Comparison of ENCODE assay signal across 7 mouse cellular contexts in genomic region chrX:151169261-151169961, GRCm38 (mm10). TPM values are rescaled to one million over a fixed set of nuclear protein-coding genes. Genes with fewer than 3 reads are reported as not detected.
DNase-seq lines count a peak whose midpoint lies in the region; ATAC-seq and TF ChIP-seq lines count a peak whose summit lies in the region.

No protein-coding gene starts in this region.

- H3K27me3 ChIP-seq in midbrain, embryonic 11.5 days (ENCODE audit: control insufficient read depth, insufficient read depth, low read length) = no peaks in the 10 kb centered on the region
- no peaks in the 10 kb centered on the region for H3K27me3 ChIP-seq in stomach, embryonic 14.5 days (ENCODE audit: control insufficient read depth, insufficient read depth, low read length)

- TF ChIP-seq CTCF in cortical plate, adult 2 months (IDR thresholded peaks at IDR 0.05; ENCODE audit: extremely low read depth, insufficient read depth, low read length) = no peak

- no peaks in the 10 kb centered on the region for H3K4me1 ChIP-seq in cortical plate, adult 2 months (ENCODE audit: control insufficient read depth, insufficient read depth, low read length)
- no peaks in the 10 kb centered on the region for H3K4me1 ChIP-seq in midbrain, embryonic 11.5 days (ENCODE audit: control insufficient read depth, insufficient read depth, low read length)
- no peaks in the 10 kb centered on the region for H3K4me1 ChIP-seq in stomach, embryonic 14.5 days (ENCODE audit: control insufficient read depth, insufficient read depth, low read length)

- peak overlapping the region; percentile 48 for H3K4me2 ChIP-seq in midbrain, embryonic 11.5 days
- H3K4me2 ChIP-seq in stomach, embryonic 14.5 days (replicated peaks; ENCODE audit: low read depth, low read length) = peak overlapping the region; percentile 52

- WGBS in midbrain, embryonic 11.5 days = 34% methylated on average over 24 of the region's 58 CpGs
- 25% methylated on average over 47 of the region's 58 CpGs for WGBS in stomach, embryonic 14.5 days

- 0 out of 2 replicates have a peak, but pooled peaks have one; percentile 8 for TF ChIP-seq POLR2A in cortical plate, adult 2 months (IDR thresholded peaks at IDR 0.05; ENCODE audit: extremely low read depth, insufficient read depth, low read length)

- no peaks in the 10 kb centered on the region for H3K9me3 ChIP-seq in midbrain, embryonic 11.5 days (ENCODE audit: control insufficient read depth, low read length)
- H3K9me3 ChIP-seq in stomach, embryonic 14.5 days (ENCODE audit: control insufficient read depth, low read depth, low read length) = no peaks in the 10 kb centered on the region

- intact Hi-C loops in left cerebral cortex, postnatal 10 days (cut with DNase I) = no loop called here

- H3K27ac ChIP-seq in cortical plate, adult 2 months (ENCODE audit: insufficient read depth, low read length) = peak overlapping the region; percentile 92
- H3K27ac ChIP-seq in midbrain, embryonic 11.5 days (ENCODE audit: low read depth, low read length) = peak overlapping the region; percentile 78
- H3K27ac ChIP-seq in stomach, embryonic 14.5 days (ENCODE audit: low read length) = peak overlapping the region; percentile 75

- H3K9ac ChIP-seq in midbrain, embryonic 11.5 days (ENCODE audit: low read length) = peak overlapping the region; percentile 51
- H3K9ac ChIP-seq in stomach, embryonic 14.5 days (replicated peaks; ENCODE audit: low read depth, low read length) = 0 out of 2 replicates have a peak overlapping the region, but pooled peaks have one; percentile 25

- H3K4me3 ChIP-seq in cortical plate, adult 2 months (ENCODE audit: insufficient read depth, low read length) = peak overlapping the region; percentile 76
- H3K4me3 ChIP-seq in midbrain, embryonic 11.5 days (ENCODE audit: low read depth, low read length) = peak overlapping the region; percentile 44
- peak overlapping the region; percentile 40 for H3K4me3 ChIP-seq in stomach, embryonic 14.5 days (ENCODE audit: low read depth, low read length)

- no peaks in the 10 kb centered on the region for H3K36me3 ChIP-seq in midbrain, embryonic 11.5 days (ENCODE audit: control insufficient read depth, insufficient read depth, low read length)
- no peaks in the 10 kb centered on the region for H3K36me3 ChIP-seq in stomach, embryonic 14.5 days (ENCODE audit: control insufficient read depth, insufficient read depth, low read length)

- ATAC-seq in midbrain, embryonic 11.5 days (ENCODE audit: low FRiP score) = peak; percentile 92
- peak; percentile 90 for ATAC-seq in stomach, embryonic 14.5 days (ENCODE audit: insufficient number of reproducible peaks, insufficient read depth, low FRiP score, low read depth)

- DNase-seq in adrenal gland, postnatal 10 days = peak; percentile 60
- peak; percentile 57 for DNase-seq in gastrocnemius, postnatal 10 days
- peak; percentile 28 for DNase-seq in hindlimb bud, embryonic 11.5 days (ENCODE audit: extremely low spot score, low read depth, low spot score)
- DNase-seq in left cerebral cortex, postnatal 10 days (ENCODE audit: extremely low spot score in 1 of 2, low spot score in 2 of 2) = peak; percentile 62 to 88
- peak; percentile 97 for DNase-seq in midbrain, embryonic 11.5 days (ENCODE audit: low spot score, missing footprints)

RNA-seq across cellular contexts. Expression of gene Wnk3, which starts 28.5 kb away (rescaled TPM):
- total RNA-seq in adrenal gland, postnatal 10 days (2021) = 1 to 10 TPM; 1.7 to 2.1 TPM
- polyA plus RNA-seq in cortical plate, adult 2 months (2012; rRNA removed) = 9.0 and 9.6 TPM in 2 replicates
- 1 to 10 TPM; 1.2 to 2.2 TPM for total RNA-seq in gastrocnemius, postnatal 10 days (2021)
- 10 to 100 TPM; 35.1 to 40.9 TPM for total RNA-seq in left cerebral cortex, postnatal 10 days (2021)
- polyA plus RNA-seq in midbrain, embryonic 11.5 days (2014; fragmentation: Nextera tagmentation; extraction: Ambion mirVana) = 12.6 and 15.8 TPM in 2 replicates
- polyA plus RNA-seq in stomach, embryonic 14.5 days (2014; fragmentation: Nextera tagmentation; extraction: Ambion mirVana) = 3.7 and 4.8 TPM in 2 replicates

Comparison
In these comparisons a context has a peak if more than half of its experiments do, and no peak if none do; other contexts are left out.
1. Peak in every context shown above with its lines: DNase-seq, ATAC-seq, H3K4me3 ChIP-seq and H3K27ac ChIP-seq.
2. DNase-seq: peak in every context shown above with its lines; median percentile 97 in midbrain, embryonic 11.5 days; 75 in left cerebral cortex, postnatal 10 days; 60 in adrenal gland, postnatal 10 days; 57 in gastrocnemius, postnatal 10 days; 28 in hindlimb bud, embryonic 11.5 days.
3. RNA of gene Wnk3, which starts 28.5 kb away (total RNA-seq): 35.1 to 40.9 TPM in left cerebral cortex, postnatal 10 days; 1.2 to 2.2 TPM in gastrocnemius, postnatal 10 days and 1.7 to 2.1 TPM in adrenal gland, postnatal 10 days; every median in the first group is over 10 times any median in the second.